Mouse (Mus musculus) adipose tissue, adult 10 weeks (tissue): ENCODE measurements around the gene Kcnq4. TPM values are rescaled to one million over a fixed set of nuclear protein-coding genes. Genes with fewer than 3 reads are reported as not detected.

Experiments
- polyA plus RNA-seq: library from polyadenylated mRNA; stranded (reverse); fragments of 350-450 nt; fragmentation: Illumina TruSeq; extraction: RNeasy Lipid Tissue Mini Kit (QIAGEN cat#74804); gene quantifications from one replicate; pipeline ENCODE4 v1.2.3, GENCODE M21; 2014; ENCODE audit warnings: low read depth, low replicate concordance

Kcnq4 gene
- 5.2 TPM for polyA plus RNA-seq

DNA sequence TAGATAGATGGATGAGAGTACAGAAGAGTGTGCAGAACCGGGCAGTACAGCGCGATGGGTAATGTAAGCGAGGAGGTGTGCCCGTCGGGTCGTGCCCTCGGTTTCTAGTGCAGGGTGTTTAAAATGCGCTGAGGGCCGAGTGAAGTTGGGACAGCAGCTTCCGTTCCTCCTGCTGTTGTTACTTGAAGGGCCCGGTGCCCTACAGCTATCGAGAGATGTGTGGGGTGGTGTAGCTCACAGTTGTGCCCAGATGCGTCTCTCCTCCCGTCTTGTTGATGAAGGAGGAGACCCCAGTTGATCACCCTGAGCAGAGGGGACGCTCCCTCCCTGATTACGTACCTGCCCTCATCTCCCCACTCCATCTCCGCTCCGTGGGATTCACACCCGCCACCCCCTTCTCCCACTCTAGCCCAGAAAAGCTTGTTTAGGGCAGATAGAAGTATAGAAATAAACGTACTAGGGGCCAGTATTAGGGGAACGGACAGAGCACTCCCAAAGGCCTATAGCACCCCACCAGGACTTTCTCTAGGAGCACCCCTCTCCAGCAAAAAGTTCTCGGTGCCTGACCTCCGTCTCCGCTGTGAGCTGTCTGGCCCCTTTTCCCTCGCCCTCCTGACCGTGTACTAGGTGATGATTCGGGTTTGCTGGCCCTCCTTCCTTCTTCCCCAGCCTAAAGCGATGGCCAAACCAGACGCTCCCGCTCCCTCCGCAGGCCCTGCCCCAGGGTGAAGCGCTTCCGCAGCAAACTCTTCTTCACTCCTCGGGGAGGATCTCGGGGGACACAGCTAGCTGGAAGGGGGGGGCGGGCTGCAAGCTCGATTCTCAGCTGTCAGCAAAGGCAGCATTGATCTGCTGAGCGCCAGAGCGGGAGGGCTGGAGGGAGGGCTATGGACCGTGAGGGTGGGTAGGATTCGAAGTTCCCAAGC, at the start of gene Kcnq4:
Gene Kcnq4 (minus strand): TSS at position 672 of the 926 bp plus-strand sequence.

DNA sequence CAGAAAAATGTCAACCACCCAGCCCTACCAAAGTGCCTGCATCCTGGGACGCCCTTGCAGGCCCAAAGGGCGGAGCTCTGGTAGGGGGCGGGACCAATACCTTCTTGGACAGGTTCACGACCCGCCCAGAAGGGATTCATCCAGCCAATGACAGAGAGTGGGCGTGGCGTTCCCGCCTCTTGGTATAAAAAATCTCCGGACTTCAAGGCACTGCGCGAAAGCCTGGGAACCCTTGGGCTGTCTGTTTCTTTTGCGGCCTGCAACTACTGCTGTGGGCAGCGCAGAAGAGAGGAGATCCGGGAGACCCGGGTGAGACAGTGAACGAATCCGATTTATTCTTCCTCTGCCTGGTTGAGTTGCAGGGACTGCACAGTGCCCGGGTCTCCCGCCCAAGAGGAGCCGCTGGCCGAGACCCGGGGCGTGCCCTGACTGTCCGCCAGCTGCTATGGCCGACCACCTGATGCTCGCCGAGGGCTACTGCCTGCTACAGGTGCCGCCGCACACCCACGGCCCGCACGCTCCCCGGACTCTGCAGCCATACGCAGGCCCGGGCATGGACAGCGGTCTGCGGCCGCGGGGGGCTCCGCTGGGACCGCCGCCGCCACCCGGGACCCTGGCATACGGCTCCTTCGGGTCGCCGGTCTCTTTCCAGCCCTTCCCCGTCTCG, 81.9 kb downstream of the Kcnq4 start, which contains the start of gene Cited4:
Gene Cited4 (plus strand): TSS at position 215 of the 667 bp plus-strand sequence.

Other genes starting within 250 kb of the Kcnq4 start
- gene Slfnl1, start 216.4 kb downstream of the Kcnq4 start, polyA plus RNA-seq, result 8.8 TPM
- gene Ctps, start 178.3 kb downstream of the Kcnq4 start, polyA plus RNA-seq, result 18.8 TPM
- 4.9 TPM for gene Gm8439, start 159.9 kb downstream of the Kcnq4 start, polyA plus RNA-seq
- gene Cited4, start 82.0 kb downstream of the Kcnq4 start, polyA plus RNA-seq, result 55.4 TPM
- 39.5 TPM for gene Nfyc, start 83.0 kb upstream of the Kcnq4 start, polyA plus RNA-seq
- gene Rims3, start 106.2 kb upstream of the Kcnq4 start, polyA plus RNA-seq, result 0.20 TPM
- gene Exo5, start 176.4 kb upstream of the Kcnq4 start, polyA plus RNA-seq, result 10.9 TPM
- 1.1 TPM for gene Zfp69, start 203.1 kb upstream of the Kcnq4 start, polyA plus RNA-seq